Mouse (Mus musculus) CD8-positive naive resting alpha-beta T cell, adult 57 days (primary cell): ENCODE data around the gene Gprc5b. TPM values are rescaled to one million over a fixed set of nuclear protein-coding genes. Genes with fewer than 3 reads are reported as not detected.

Source experiments
- total RNA-seq: library from RNA; stranded (reverse); gene quantifications from one replicate; pipeline ENCODE4 v1.2.4, GENCODE M21; 2023

Gene Gprc5b
- 9.2 TPM for total RNA-seq

DNA sequence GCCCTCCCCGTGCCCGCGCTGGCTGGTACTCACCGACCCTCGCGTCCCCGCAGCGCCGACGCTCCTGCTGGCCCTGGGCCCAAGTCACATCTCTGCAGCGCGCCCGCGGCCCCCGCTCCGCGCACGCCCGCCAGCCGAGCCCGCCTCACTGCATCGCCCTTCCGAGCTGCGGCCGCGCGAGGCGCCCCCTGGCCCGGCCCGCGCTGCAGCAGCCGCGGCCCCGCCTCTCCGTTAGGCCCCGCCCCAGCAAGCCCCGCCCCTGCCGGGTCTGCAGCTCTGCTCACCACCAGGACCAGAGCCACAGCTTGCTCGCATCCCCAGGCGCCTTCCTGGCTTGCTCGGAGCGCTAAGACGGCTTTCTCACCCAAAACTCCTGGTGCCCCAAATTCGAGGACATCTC lies at the start of gene Gprc5b:
Gprc5b (minus strand) TSS at position 205 of the 400 bp plus-strand sequence.

Other genes starting within 250 kb of the Gprc5b start
- 0.83 TPM for gene Iqck, start 139.5 kb downstream of the Gprc5b start, total RNA-seq
- 17.2 TPM for gene Knop1, start 139.0 kb downstream of the Gprc5b start, total RNA-seq
- gene Gpr139, start 189.4 kb upstream of the Gprc5b start, total RNA-seq: not detected